Mouse (Mus musculus) liver, embryonic 11.5 days (tissue): ENCODE data around the gene Htr3b. TPM values are rescaled to one million over a fixed set of nuclear protein-coding genes. Genes with fewer than 3 reads are reported as not detected.
A peak's percentile ranks its signal among the peaks of the same experiment; 100 is the strongest.
"Not testable (repeated sequence)": the region's sequence is repeated elsewhere in the genome, so short reads cannot be mapped to it uniquely, and the experiment has no call there.

ENCODE experiments used
- ATAC-seq: fragments of 200-750 bp; cut with Nextera tagmentation; replicated peaks from 2 replicates; pipeline ENCODE4 v1.8.0; 2017; ENCODE audit warnings: moderate number of reproducible peaks, mild to moderate bottlenecking, moderate TSS enrichment, moderate library complexity; ENCODE audit not compliant: low FRiP score
- DNase-seq: peaks from one replicate; pipeline ENCODE4 v3.0.0-alpha.2; 2017; ENCODE audit warnings: low spot score
- H3K27ac ChIP-seq: fragments of 300-500 bp; sonication (generic); 2 replicates; pipeline ENCODE4 v1.5.1; 2014; ENCODE audit warnings: mild to moderate bottlenecking, low read depth, low read length, control low read depth
- H3K27me3 ChIP-seq: fragments of 300-500 bp; sonication (generic); replicated peaks from 2 replicates; pipeline ENCODE4 v1.6.1; 2014; ENCODE audit warnings: low read length, mixed read lengths; ENCODE audit not compliant: control insufficient read depth, insufficient read depth
- H3K36me3 ChIP-seq: fragments of 300-500 bp; sonication (generic); 2 replicates; pipeline ENCODE4 v1.6.1; 2014; ENCODE audit warnings: mild to moderate bottlenecking, low read length, moderate library complexity, mixed read lengths; ENCODE audit not compliant: control insufficient read depth, insufficient read depth
- H3K4me1 ChIP-seq: fragments of 300-500 bp; sonication (generic); replicated peaks from 2 replicates; pipeline ENCODE4 v1.6.1; 2014; ENCODE audit warnings: low read length, mixed read lengths; ENCODE audit not compliant: control insufficient read depth, insufficient read depth
- H3K4me2 ChIP-seq: fragments of 300-500 bp; sonication (generic); 2 replicates; pipeline ENCODE4 v1.6.1; 2014; ENCODE audit warnings: mild to moderate bottlenecking, control low read depth, moderate library complexity
- H3K4me3 ChIP-seq: fragments of 300-500 bp; sonication (generic); 2 replicates; pipeline ENCODE4 v1.5.1; 2014; ENCODE audit warnings: low read depth, low read length, control low read depth
- H3K9ac ChIP-seq: fragments of 300-500 bp; sonication (generic); 2 replicates; pipeline ENCODE4 v1.6.1; 2014; ENCODE audit warnings: low read depth, low read length, control low read depth
- H3K9me3 ChIP-seq: fragments of 300-500 bp; sonication (generic); 2 replicates; pipeline ENCODE4 v1.6.1; 2016; ENCODE audit warnings: low read length, inconsistent platforms, mixed read lengths; ENCODE audit not compliant: control insufficient read depth
- WGBS: fragments of 180-500 bp; shearing (Covaris S2); extraction: QIAGEN DNeasy Blood & Tissue Kit; methylation state at CpG from one replicate; pipeline ENCODE4 v1.1.7; 2014; 5-methylcytosine and 5-hydroxymethylcytosine counted together
- polyA plus RNA-seq: library from polyadenylated mRNA; unstranded; fragments of >200 nt; fragmentation: Nextera tagmentation; extraction: Ambion mirVana; gene quantifications from 2 replicates; pipeline ENCODE4 v1.2.1, GENCODE M21; 2014

Htr3b gene
- polyA plus RNA-seq, 1 experiment from 2014 or later = not detected

DNA sequence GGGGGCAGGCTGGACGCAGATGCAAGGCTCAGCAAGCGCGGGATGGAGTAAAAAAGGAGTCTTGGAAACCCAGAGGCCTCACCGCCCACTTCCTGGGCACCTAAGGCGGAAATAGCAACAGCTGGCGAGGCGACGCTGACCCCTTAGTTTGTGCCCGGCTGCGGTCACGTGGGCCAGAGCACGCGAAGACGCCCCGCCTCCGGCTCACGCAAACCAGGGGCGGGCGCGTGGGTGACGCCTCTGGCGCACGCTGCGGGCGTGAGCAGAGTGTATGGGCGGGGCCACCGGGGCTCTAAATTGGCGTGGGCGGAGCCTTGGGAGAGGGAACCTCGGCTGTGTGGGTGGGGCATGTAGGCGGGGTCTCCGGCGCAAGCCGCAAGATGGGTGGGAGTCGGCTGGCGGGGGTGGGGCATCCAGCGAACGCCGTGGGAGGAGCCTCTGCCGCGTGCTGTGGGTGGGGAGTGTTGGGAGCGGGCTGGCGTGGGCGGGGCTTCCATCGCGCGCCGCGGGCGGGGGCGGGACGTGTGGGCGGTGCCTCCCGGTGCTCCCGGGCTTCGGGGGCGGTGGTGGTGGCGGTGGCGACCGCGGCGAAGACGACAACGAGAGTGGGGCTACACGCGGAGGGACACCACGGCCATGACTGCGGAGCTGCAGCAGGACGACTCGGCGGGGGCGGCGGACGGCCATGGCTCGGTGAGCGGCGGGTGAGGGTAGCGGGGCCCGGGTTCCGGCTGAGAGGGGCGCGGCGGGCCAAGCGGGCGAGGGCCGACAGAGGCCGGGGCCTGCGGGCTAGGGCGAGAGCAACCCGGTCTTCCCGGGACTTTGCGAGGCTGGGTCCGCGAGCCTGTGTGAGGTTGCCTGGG is 20.3 kb upstream of the Htr3b start, which contains the start of gene Usp28:
Gene Usp28 (plus strand): TSS at position 531 of the 863 bp plus-strand sequence.
- H3K27me3 ChIP-seq = no peaks in the 10 kb centered on the region
- ATAC-seq = peak; percentile 93
- H3K36me3 ChIP-seq = no peaks in the 10 kb centered on the region
- H3K9me3 ChIP-seq = no peaks in the 10 kb centered on the region
- peak within 1 kb of the TSS; percentile 81 for H3K4me3 ChIP-seq
- WGBS = under 1% methylated on average over 85 of the region's 94 CpGs
- peaks cover 23% of the 10 kb centered on the region for H3K4me1 ChIP-seq
- H3K4me2 ChIP-seq = peak within 1 kb of the TSS; percentile 97
- peak within 1 kb of the TSS; percentile 72 for H3K9ac ChIP-seq
- peak within 1 kb of the TSS; percentile 84 for H3K27ac ChIP-seq
- peak; percentile 99 for DNase-seq

- WGBS = 26% methylated on average over 8 of the region's 8 CpGs
- peaks cover 23% of the 10 kb centered on the region for H3K4me1 ChIP-seq
- no peaks in the 10 kb centered on the region for H3K36me3 ChIP-seq
- peak overlapping the region; percentile 97 for H3K4me2 ChIP-seq
- H3K27me3 ChIP-seq = no peaks in the 10 kb centered on the region
- DNase-seq = no peak
- peak overlapping the region; percentile 72 for H3K9ac ChIP-seq
- H3K9me3 ChIP-seq = no peaks in the 10 kb centered on the region
- H3K27ac ChIP-seq = peak overlapping the region; percentile 84
- peak overlapping the region; percentile 81 for H3K4me3 ChIP-seq
- ATAC-seq = no peak
These were observed 19.6 kb upstream of the Htr3b start for GRCm38 (mm10) chr9:48984320-48984844.

GRCm38 (mm10) chr9:48983801-48984200 is 19.0 kb upstream of the Htr3b start:
- H3K4me3 ChIP-seq, H3K27me3 ChIP-seq, H3K27ac ChIP-seq, DNase-seq, H3K36me3 ChIP-seq, ATAC-seq, H3K9ac ChIP-seq, H3K9me3 ChIP-seq: not testable (repeated sequence)
- Histone ChIP-seq H3K4me2 (peak overlapping the region; percentile 97; the same call in 1 of the 2 replicates), H3K4me1 (peaks cover 23% of the 10 kb centered on the region)
- WGBS = 91% methylated on average over 6 of the region's 6 CpGs

- no peaks in the 10 kb centered on the region for H3K27me3 ChIP-seq
- no peak for ATAC-seq
These were observed 17.0 kb upstream of the Htr3b start for GRCm38 (mm10) chr9:48981827-48982226.

DNA sequence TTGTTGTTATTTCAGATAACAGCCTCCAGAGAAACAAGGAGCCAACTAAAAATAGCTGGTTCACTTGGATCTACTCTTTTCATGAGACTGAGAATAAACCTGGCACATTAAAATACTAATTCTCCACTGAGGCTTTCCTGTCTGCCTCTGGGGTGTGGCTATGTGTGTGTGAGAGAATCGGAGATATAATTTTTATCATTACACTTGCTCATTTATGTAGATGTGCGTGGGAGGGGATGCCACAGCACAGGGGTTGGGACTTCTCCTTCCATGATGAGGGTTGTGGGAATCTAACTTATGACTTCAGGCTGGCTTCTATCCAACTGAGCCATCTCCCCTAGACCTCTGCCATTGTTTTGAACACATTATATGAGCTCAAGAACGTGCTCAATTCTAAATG is 16.0 kb upstream of the Htr3b start:
- no peaks in the 10 kb centered on the region for H3K9me3 ChIP-seq
- no peak overlapping the region for H3K4me2 ChIP-seq
- H3K36me3 ChIP-seq = no peaks in the 10 kb centered on the region
- H3K9ac ChIP-seq = no peak overlapping the region
- ATAC-seq = no peak
- WGBS = 58% methylated on average over 3 of the region's 3 CpGs
- no peak overlapping the region for H3K27ac ChIP-seq
- no peaks in the 10 kb centered on the region for H3K27me3 ChIP-seq
- no peak overlapping the region for H3K4me3 ChIP-seq
- DNase-seq = no peak
- peaks cover 8% of the 10 kb centered on the region for H3K4me1 ChIP-seq

More at GRCm38 (mm10) chr9:48981827-48982226, 17.0 kb upstream of the Htr3b start:
- H3K4me3 ChIP-seq = no peak overlapping the region
- H3K9ac ChIP-seq = no peak overlapping the region
- H3K36me3 ChIP-seq = no peaks in the 10 kb centered on the region
- H3K4me1 ChIP-seq = peaks cover 10% of the 10 kb centered on the region
- no peaks in the 10 kb centered on the region for H3K9me3 ChIP-seq
- no peak overlapping the region for H3K27ac ChIP-seq
- no peak overlapping the region for H3K4me2 ChIP-seq
- no peak for DNase-seq

DNA sequence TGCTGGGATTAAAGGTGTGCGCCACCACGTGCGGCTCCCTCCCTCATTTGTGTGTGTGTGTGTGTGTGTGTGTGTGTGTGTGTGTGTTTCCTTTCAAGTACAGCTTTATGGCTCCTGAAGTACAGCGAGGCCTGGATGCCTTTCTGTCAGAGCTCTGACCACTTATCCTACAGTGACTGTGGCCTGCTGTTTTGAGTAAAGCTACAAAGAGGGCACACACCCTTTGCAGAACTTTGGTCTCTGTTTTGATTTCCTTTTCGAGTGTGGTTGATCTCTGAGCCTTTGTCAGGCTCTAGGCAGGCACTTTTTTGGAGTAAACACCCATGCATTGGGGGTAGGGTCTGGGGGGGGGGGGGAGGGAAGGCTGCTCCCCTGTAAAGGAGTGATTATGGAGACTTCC is 15.6 kb upstream of the Htr3b start:
- no peak for ATAC-seq

DNA sequence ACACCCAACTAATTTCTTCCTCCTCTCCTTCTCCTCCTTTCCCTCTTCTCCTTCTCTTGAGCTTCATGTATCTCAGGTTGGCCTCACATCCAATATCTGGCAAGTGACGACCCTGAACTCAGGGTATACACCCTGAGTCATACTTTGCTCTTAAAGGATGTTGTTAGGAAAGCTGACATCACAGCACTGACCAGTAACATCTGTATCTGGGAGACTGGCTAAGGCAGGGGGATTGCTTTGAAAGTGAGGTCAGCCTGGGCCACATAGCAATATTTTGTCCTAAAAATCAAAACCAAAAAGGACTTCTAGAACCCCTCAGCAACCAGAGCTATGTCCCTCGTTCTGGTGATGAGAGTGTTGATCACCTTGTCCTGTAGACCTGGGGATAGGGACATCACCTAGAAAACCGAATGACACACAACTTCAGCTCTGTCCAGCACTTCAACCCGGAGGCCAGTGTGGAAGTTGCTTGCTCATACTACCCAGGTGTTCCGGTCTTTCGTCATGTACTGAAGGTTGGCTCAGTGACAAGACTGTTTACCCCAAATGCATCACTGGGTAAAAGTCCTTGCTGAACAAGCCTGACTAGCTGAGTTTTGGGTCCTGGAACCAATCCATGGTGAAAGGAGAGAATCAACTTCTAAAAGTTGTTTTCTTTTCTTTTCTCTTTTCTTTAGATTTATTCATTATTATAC is 12.0 kb upstream of the Htr3b start:
- Histone ChIP-seq H3K4me3 (no peak overlapping the region), H3K27me3 (no peaks in the 10 kb centered on the region), H3K4me2 (no peak overlapping the region), H3K9me3 (no peaks in the 10 kb centered on the region), H3K9ac (no peak overlapping the region), H3K36me3 (no peaks in the 10 kb centered on the region), H3K4me1 (peaks cover 4% of the 10 kb centered on the region), H3K27ac (no peak overlapping the region)
- DNase-seq = no peak
- no peak for ATAC-seq
- WGBS = 69% methylated on average over 6 of the region's 6 CpGs

More for the DNA sequence above, 15.6 kb upstream of the Htr3b start:
- H3K4me1 ChIP-seq = peaks cover 8% of the 10 kb centered on the region
- H3K4me2 ChIP-seq = no peak overlapping the region
- no peak overlapping the region for H3K9ac ChIP-seq
- 74% methylated on average over 5 of the region's 5 CpGs for WGBS
- no peaks in the 10 kb centered on the region for H3K27me3 ChIP-seq
- DNase-seq = no peak
- no peak overlapping the region for H3K27ac ChIP-seq
- H3K4me3 ChIP-seq = no peak overlapping the region
- H3K36me3 ChIP-seq = no peaks in the 10 kb centered on the region
- no peaks in the 10 kb centered on the region for H3K9me3 ChIP-seq

DNA sequence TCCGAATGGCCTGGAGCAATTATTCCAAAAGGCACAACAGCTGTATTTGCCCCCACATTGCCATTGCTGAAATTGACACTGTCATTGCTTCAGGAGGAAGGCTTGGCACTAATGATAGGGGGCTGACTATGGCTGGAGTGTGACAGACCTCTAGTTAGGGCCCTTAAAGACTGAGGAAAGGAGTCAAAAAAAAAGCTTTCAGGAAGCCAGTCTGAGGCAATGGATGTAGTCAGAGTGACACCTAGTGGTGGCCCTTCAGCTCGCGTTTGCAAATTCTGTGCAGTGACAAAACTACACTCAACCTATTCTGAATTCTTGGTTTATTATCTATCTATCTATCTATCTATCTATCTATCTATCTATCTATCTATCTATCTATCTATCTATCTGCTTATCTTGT is 7.7 kb upstream of the Htr3b start:
- Histone ChIP-seq H3K4me1 (no peaks in the 10 kb centered on the region), H3K4me2 (no peak overlapping the region), H3K27me3 (no peaks in the 10 kb centered on the region), H3K36me3 (no peaks in the 10 kb centered on the region), H3K4me3 (no peak overlapping the region), H3K9ac (no peak overlapping the region), H3K27ac (no peak overlapping the region), H3K9me3 (no peaks in the 10 kb centered on the region)
- ATAC-seq = no peak
- 32% methylated on average over 3 of the region's 3 CpGs for WGBS
- no peak for DNase-seq
